19 mouse cellular contexts compared by ENCODE assay signal in genomic region chr17:72817574-72817973, GRCm38 (mm10). TPM values are rescaled to one million over a fixed set of nuclear protein-coding genes. Genes with fewer than 3 reads are reported as not detected.
DNase-seq lines count a peak whose midpoint lies in the region; TF ChIP-seq lines count a peak whose summit lies in the region.
"Had no signal": no experiment of that assay in that cellular context is flagged by ENCODE, and none has a peak within 500 bp of the region (broad histone marks: within the 10 kb centered on the region; RNA-seq: fewer than 3 reads in every experiment).

No protein-coding gene starts in this region.

- peaks cover 21% of the 10 kb centered on the region for H3K4me1 ChIP-seq in olfactory bulb, adult 2 months (ENCODE audit: control insufficient read depth, insufficient read depth, low read length)
- H3K4me1 ChIP-seq: stomach, embryonic 15.5 days had no signal

- WGBS in olfactory bulb, adult 2 months, result 34% methylated on average over 5 of the region's 5 CpGs

- intact Hi-C loops in left cerebral cortex, postnatal 10 days (cut with DNase I), result no loop called here
- intact Hi-C loops in left cerebral cortex, adult 2 months (cut with DNase I), result loop anchor here (1.0 to 5.0 kb wide), 3 partner anchors 154 to 896 kb away; no protein-coding TSS in a partner anchor

- no peak overlapping the region for H3K4me3 ChIP-seq in left cerebral cortex, adult 2 months
- H3K4me3 ChIP-seq in olfactory bulb, adult 2 months (ENCODE audit: insufficient read depth, low read depth, low read length), result no peak overlapping the region
- H3K4me3 ChIP-seq: embryonic facial prominence, embryonic 13.5 days; hindbrain, embryonic 12.5 days; liver, embryonic 12.5 days; midbrain, embryonic 10.5 days; stomach, embryonic 15.5 days had no signal

- TF ChIP-seq POLR2A in olfactory bulb, adult 2 months (IDR thresholded peaks at IDR 0.05; ENCODE audit: insufficient read depth, low read depth, low read length), result no peak

- H3K27ac ChIP-seq in left cerebral cortex, adult 2 months, result no peak overlapping the region; the same call in 1 of the 2 replicates
- peak overlapping the region; percentile 96 for H3K27ac ChIP-seq in olfactory bulb, adult 2 months (ENCODE audit: insufficient read depth, low read depth, low read length)
- H3K27ac ChIP-seq: embryonic facial prominence, embryonic 13.5 days; hindbrain, embryonic 12.5 days; liver, embryonic 12.5 days; midbrain, embryonic 10.5 days; stomach, embryonic 15.5 days had no signal

- no peak for TF ChIP-seq CTCF in left cerebral cortex, adult 2 months (IDR thresholded peaks at IDR 0.05)
- no peak for TF ChIP-seq CTCF in olfactory bulb, adult 2 months (IDR thresholded peaks at IDR 0.05; ENCODE audit: insufficient read depth, low read depth, low read length)

- DNase-seq in left cerebral cortex, adult 18-20 months (ENCODE audit: low spot score in 2 of 2), result peak; percentile 65 to 77
- DNase-seq in left cerebral cortex, postnatal 10 days (ENCODE audit: extremely low spot score in 1 of 2, low spot score in 2 of 2), result no peak
- peak; percentile 49 to 56 for DNase-seq in left cerebral cortex, adult 2 months (ENCODE audit: extremely low spot score in 1 of 2, low spot score in 2 of 2)
- no peak for DNase-seq in ovary, postnatal 36 days (ENCODE audit: low spot score)
- DNase-seq in kidney, postnatal 25 days, result no peak
- no peak for DNase-seq in cerebellum, postnatal 4 days (ENCODE audit: low spot score in 2 of 2)
- DNase-seq: adrenal gland, postnatal 10 days; cerebellum, postnatal 10 days; heart, postnatal 10 days; kidney, adult 8-10 months; kidney, postnatal 14 days; lung, embryonic 14.5 days; lung, postnatal 4 days had no signal

RNA-seq across cellular contexts. Expression of gene Ypel5, which starts 18.7 kb away (rescaled TPM):
- 10 to 100 TPM; 87.0 to 95.4 TPM for total RNA-seq in left cerebral cortex, adult 18-20 months (2021)
- 10 to 100 TPM; 49.3 to 53.5 TPM for total RNA-seq in left cerebral cortex, postnatal 10 days (2021)
- total RNA-seq in left cerebral cortex, adult 2 months (2021), result 10 to 100 TPM; 80.4 to 92.3 TPM
- not detected in 2 replicates for polyA plus RNA-seq in olfactory bulb, adult 2 months (2012; ENCODE audit: insufficient read depth, insufficient read length, low replicate concordance, missing spikeins)

Comparison
In these comparisons a context has a peak if more than half of its experiments do, and no peak if none do; other contexts are left out.
1. DNase-seq: peak in left cerebral cortex, adult 18-20 months (2 of 2) and left cerebral cortex, adult 2 months (2 of 2); none in left cerebral cortex, postnatal 10 days (0 of 2), ovary, postnatal 36 days (single experiment), kidney, postnatal 25 days (0 of 2) and cerebellum, postnatal 4 days (0 of 2).